Mouse (Mus musculus): ENCODE measurements around the gene Pappa. TPM values are rescaled to one million over a fixed set of nuclear protein-coding genes. Genes with fewer than 3 reads are reported as not detected.

Pappa gene
- polyA plus RNA-seq, 1 experiment: 0.21 TPM

- no peaks in the 10 kb centered on the region for H3K4me1 ChIP-seq (ENCODE audit: control insufficient read depth, insufficient read depth, low read length)
- H3K27ac ChIP-seq (ENCODE audit: insufficient read depth, low read depth, low read length): no peak overlapping the region
- TF ChIP-seq CTCF (IDR thresholded peaks at IDR 0.05; ENCODE audit: low read depth, low read length): no peak
- TF ChIP-seq POLR2A (IDR thresholded peaks at IDR 0.05; ENCODE audit: borderline replicate concordance, low read depth, low read length): no peak
- H3K4me3 ChIP-seq (ENCODE audit: insufficient read depth, low read length): no peak overlapping the region
These were observed 128.2 kb downstream of the Pappa start for GRCm38 (mm10) chr4:65252193-65252592.

- TF ChIP-seq CTCF (IDR thresholded peaks at IDR 0.05; ENCODE audit: low read depth, low read length): no peak
- TF ChIP-seq POLR2A (IDR thresholded peaks at IDR 0.05; ENCODE audit: borderline replicate concordance, low read depth, low read length): no peak
- Histone ChIP-seq H3K4me1 (ENCODE audit: control insufficient read depth, insufficient read depth, low read length) (no peaks in the 10 kb centered on the region), H3K27ac (ENCODE audit: insufficient read depth, low read depth, low read length) (no peak overlapping the region), H3K4me3 (ENCODE audit: insufficient read depth, low read length) (no peak overlapping the region)
These were observed 130.1 kb downstream of the Pappa start for GRCm38 (mm10) chr4:65254073-65254472.

GRCm38 (mm10) chr4:65267066-65267465, 143.1 kb downstream of the Pappa start:
- no peak overlapping the region for H3K4me3 ChIP-seq (ENCODE audit: insufficient read depth, low read length)
- H3K27ac ChIP-seq (ENCODE audit: insufficient read depth, low read depth, low read length): no peak overlapping the region
- no peak for TF ChIP-seq CTCF (IDR thresholded peaks at IDR 0.05; ENCODE audit: low read depth, low read length)
- no peak for TF ChIP-seq POLR2A (IDR thresholded peaks at IDR 0.05; ENCODE audit: borderline replicate concordance, low read depth, low read length)
- H3K4me1 ChIP-seq (ENCODE audit: control insufficient read depth, insufficient read depth, low read length): no peaks in the 10 kb centered on the region

GRCm38 (mm10) chr4:65269996-65270395, 146.0 kb downstream of the Pappa start:
- no peak for TF ChIP-seq CTCF (IDR thresholded peaks at IDR 0.05; ENCODE audit: low read depth, low read length)
- no peak for TF ChIP-seq POLR2A (IDR thresholded peaks at IDR 0.05; ENCODE audit: borderline replicate concordance, low read depth, low read length)
- Histone ChIP-seq H3K4me1 (ENCODE audit: control insufficient read depth, insufficient read depth, low read length) (no peaks in the 10 kb centered on the region), H3K27ac (ENCODE audit: insufficient read depth, low read depth, low read length) (no peak overlapping the region), H3K4me3 (ENCODE audit: insufficient read depth, low read length) (no peak overlapping the region)

- Histone ChIP-seq H3K4me1 (ENCODE audit: control insufficient read depth, insufficient read depth, low read length) (no peaks in the 10 kb centered on the region), H3K4me3 (ENCODE audit: insufficient read depth, low read length) (no peak overlapping the region), H3K27ac (ENCODE audit: insufficient read depth, low read depth, low read length) (no peak overlapping the region)
- TF ChIP-seq POLR2A (IDR thresholded peaks at IDR 0.05; ENCODE audit: borderline replicate concordance, low read depth, low read length) (no peak), CTCF (IDR thresholded peaks at IDR 0.05; ENCODE audit: low read depth, low read length) (no peak)
These were observed 148.3 kb downstream of the Pappa start for GRCm38 (mm10) chr4:65272295-65272694.

- Histone ChIP-seq H3K4me1 (ENCODE audit: control insufficient read depth, insufficient read depth, low read length) (no peaks in the 10 kb centered on the region), H3K27ac (ENCODE audit: insufficient read depth, low read depth, low read length) (no peak overlapping the region), H3K4me3 (ENCODE audit: insufficient read depth, low read length) (no peak overlapping the region)
- TF ChIP-seq CTCF (IDR thresholded peaks at IDR 0.05; ENCODE audit: low read depth, low read length) (no peak), POLR2A (IDR thresholded peaks at IDR 0.05; ENCODE audit: borderline replicate concordance, low read depth, low read length) (no peak)
These were observed 149.4 kb downstream of the Pappa start for GRCm38 (mm10) chr4:65273299-65273851.

GRCm38 (mm10) chr4:65278451-65279271, 154.7 kb downstream of the Pappa start:
- H3K4me3 ChIP-seq (ENCODE audit: insufficient read depth, low read length): no peak overlapping the region
- H3K4me1 ChIP-seq (ENCODE audit: control insufficient read depth, insufficient read depth, low read length): no peaks in the 10 kb centered on the region
- TF ChIP-seq POLR2A (IDR thresholded peaks at IDR 0.05; ENCODE audit: borderline replicate concordance, low read depth, low read length): no peak
- no peak for TF ChIP-seq CTCF (IDR thresholded peaks at IDR 0.05; ENCODE audit: low read depth, low read length)
- H3K27ac ChIP-seq (ENCODE audit: insufficient read depth, low read depth, low read length): no peak overlapping the region

GRCm38 (mm10) chr4:65279272-65279653, 155.3 kb downstream of the Pappa start:
- no peak overlapping the region for H3K27ac ChIP-seq (ENCODE audit: insufficient read depth, low read depth, low read length)
- TF ChIP-seq CTCF (IDR thresholded peaks at IDR 0.05; ENCODE audit: low read depth, low read length) (no peak), POLR2A (IDR thresholded peaks at IDR 0.05; ENCODE audit: borderline replicate concordance, low read depth, low read length) (no peak)
- no peaks in the 10 kb centered on the region for H3K4me1 ChIP-seq (ENCODE audit: control insufficient read depth, insufficient read depth, low read length)
- no peak overlapping the region for H3K4me3 ChIP-seq (ENCODE audit: insufficient read depth, low read length)

- Histone ChIP-seq H3K4me3 (ENCODE audit: insufficient read depth, low read length) (no peak overlapping the region), H3K27ac (ENCODE audit: insufficient read depth, low read depth, low read length) (no peak overlapping the region), H3K4me1 (ENCODE audit: control insufficient read depth, insufficient read depth, low read length) (no peaks in the 10 kb centered on the region)
- no peak for TF ChIP-seq POLR2A (IDR thresholded peaks at IDR 0.05; ENCODE audit: borderline replicate concordance, low read depth, low read length)
- no peak for TF ChIP-seq CTCF (IDR thresholded peaks at IDR 0.05; ENCODE audit: low read depth, low read length)
These were observed 156.2 kb downstream of the Pappa start for GRCm38 (mm10) chr4:65279979-65280677.

GRCm38 (mm10) chr4:65280888-65281287, 156.9 kb downstream of the Pappa start:
- TF ChIP-seq POLR2A (IDR thresholded peaks at IDR 0.05; ENCODE audit: borderline replicate concordance, low read depth, low read length) (no peak), CTCF (IDR thresholded peaks at IDR 0.05; ENCODE audit: low read depth, low read length) (no peak)
- H3K4me1 ChIP-seq (ENCODE audit: control insufficient read depth, insufficient read depth, low read length): no peaks in the 10 kb centered on the region
- no peak overlapping the region for H3K27ac ChIP-seq (ENCODE audit: insufficient read depth, low read depth, low read length)
- no peak overlapping the region for H3K4me3 ChIP-seq (ENCODE audit: insufficient read depth, low read length)
